Mouse (Mus musculus) G1E (cell line): ENCODE measurements around the gene 1700016C15Rik.

Source experiments
- CTCF ChIP-seq: IDR thresholded peaks from 2 replicates; pipeline ENCODE4 v1.5.1; 2012; ENCODE audit warnings: low read depth, low read length, inconsistent platforms, mixed read lengths
- GATA1 ChIP-seq: IDR thresholded peaks from 2 replicates; pipeline ENCODE4 v1.6.1; 2012; ENCODE audit warnings: borderline replicate concordance, low read length, inconsistent platforms, mixed read lengths
- GATA2 ChIP-seq: IDR thresholded peaks from 2 replicates; pipeline ENCODE4 v1.6.1; 2012; ENCODE audit warnings: low read depth, low read length, inconsistent platforms, borderline replicate concordance
- POLR2AphosphoS5 ChIP-seq: IDR thresholded peaks from 2 replicates; pipeline ENCODE4 v1.6.1; 2012; ENCODE audit warnings: low read depth, low read length, inconsistent platforms; ENCODE audit not compliant: insufficient replicate concordance

DNA sequence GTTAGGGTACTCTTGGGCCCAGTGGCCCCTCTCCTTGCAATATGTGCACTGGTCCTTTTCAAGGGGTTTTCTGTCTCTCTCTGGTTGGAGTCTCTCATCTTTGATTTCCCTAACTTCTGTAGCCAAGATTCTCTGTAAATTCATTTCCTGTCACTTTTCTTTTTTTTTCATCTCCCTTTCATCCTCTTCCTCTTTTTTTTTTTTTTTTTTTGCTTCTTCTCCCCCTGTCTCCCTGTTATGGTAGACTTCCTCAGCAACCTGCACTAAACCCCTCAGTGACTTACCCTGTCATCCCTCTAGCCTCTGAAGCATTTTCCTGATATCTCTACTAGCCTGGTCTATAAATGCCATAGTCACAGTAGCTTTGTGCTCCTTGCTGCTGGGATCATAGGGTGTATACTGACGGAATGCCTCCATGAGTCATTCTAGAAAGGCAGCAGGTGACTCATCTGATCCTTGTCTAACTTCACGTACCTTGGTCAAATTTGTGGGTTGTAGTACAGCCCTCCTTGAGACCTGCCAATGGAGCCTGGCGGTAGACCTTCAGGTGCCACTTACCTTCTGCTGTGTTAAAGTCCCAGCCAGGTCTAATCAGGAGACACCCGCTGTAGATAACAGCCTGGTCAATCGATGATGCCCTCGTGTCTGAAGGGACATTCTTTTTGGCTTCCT lies 18.4 kb downstream of the 1700016C15Rik start:
- no peak for TF ChIP-seq CTCF
- no peak for TF ChIP-seq GATA1
- TF ChIP-seq GATA2: no peak
- TF ChIP-seq POLR2AphosphoS5: no peak
